Mouse (Mus musculus): ENCODE results near the gene Sec61g. TPM values are rescaled to one million over a fixed set of nuclear protein-coding genes. Genes with fewer than 3 reads are reported as not detected.

Sec61g gene
- 10 to 100 TPM; 30.3 to 44.2 TPM for polyA plus RNA-seq (2012; fragmentation: generic; extraction: Trizol)

GRCm38 (mm10) chr11:16508052-16508654, at the start of gene Sec61g:
Gene Sec61g (minus strand): TSS chr11:16508484.

Other genes with a start within 250 kb of the Sec61g start
- gene Egfr, start 243.7 kb upstream of the Sec61g start, polyA plus RNA-seq (2012; fragmentation: generic; extraction: Trizol) = 10 to 100 TPM in 1 of 2 experiments, under 1 TPM in 1; 0.55 to 27.5 TPM